Mouse (Mus musculus): ENCODE measurements at regions not wholly inside any gene's neighbourhood (a gene's known extent, or its start where the extent isn't known, plus 50 kb on each side); places are given as distances from the start of the nearest gene placed in this dataset.
A peak's percentile ranks its signal among the peaks of the same experiment; 100 is the strongest.
"Not testable (repeated sequence)": the region's sequence is repeated elsewhere in the genome, so short reads cannot be mapped to it uniquely, and the experiment has no call there.

- DNase-seq (ENCODE audit: low read depth in 1 of 2, low spot score in 2 of 2), result no peak
Measured at GRCm38 (mm10) chr4:101366905-101367679, 52.0 kb upstream of the Ak4 start.

- no peak for DNase-seq (ENCODE audit: low read depth in 1 of 2, low spot score in 2 of 2)
Measured at GRCm38 (mm10) chr4:101365299-101365698, 53.8 kb upstream of the Ak4 start.

- DNase-seq (ENCODE audit: low read depth in 1 of 2, low spot score in 2 of 2), result no peak
Measured at GRCm38 (mm10) chr4:101364716-101365115, 54.4 kb upstream of the Ak4 start.

- DNase-seq (ENCODE audit: low read depth in 1 of 2, low spot score in 2 of 2), result not testable (repeated sequence)
Measured at GRCm38 (mm10) chr4:101363231-101363630, 55.8 kb upstream of the Ak4 start.

- no peak for DNase-seq (ENCODE audit: low read depth in 1 of 2, low spot score in 2 of 2)
Measured at GRCm38 (mm10) chr4:101361779-101362178, 57.3 kb upstream of the Ak4 start.

GRCm38 (mm10) chr4:101360296-101360695 is 58.8 kb upstream of the Ak4 start:
- no peak for DNase-seq (ENCODE audit: low read depth in 1 of 2, low spot score in 2 of 2)

GRCm38 (mm10) chr4:101359119-101359518 is 60.0 kb upstream of the Ak4 start:
- no peak for DNase-seq (ENCODE audit: low read depth in 1 of 2, low spot score in 2 of 2)

- DNase-seq (ENCODE audit: low read depth in 1 of 2, low spot score in 2 of 2), result no peak
Measured at GRCm38 (mm10) chr4:101358525-101358924, 60.6 kb upstream of the Ak4 start.

- no peak for DNase-seq (ENCODE audit: low read depth in 1 of 2, low spot score in 2 of 2)
Measured at GRCm38 (mm10) chr4:101357923-101358322, 61.2 kb upstream of the Ak4 start.

- DNase-seq (ENCODE audit: low read depth in 1 of 2, low spot score in 2 of 2), result peak in 1 of 2 experiments; percentile 44
Measured at GRCm38 (mm10) chr4:101356954-101357891, 61.9 kb upstream of the Ak4 start.

GRCm38 (mm10) chr4:101356093-101356953 is 62.8 kb upstream of the Ak4 start:
- peak in 1 of 2 experiments; percentile 46 for DNase-seq (ENCODE audit: low read depth in 1 of 2, low spot score in 2 of 2)

GRCm38 (mm10) chr4:101355431-101356092 is 63.5 kb upstream of the Ak4 start:
- DNase-seq (ENCODE audit: low read depth in 1 of 2, low spot score in 2 of 2), result no peak

- no peak for DNase-seq (ENCODE audit: low read depth in 1 of 2, low spot score in 2 of 2)
Measured at GRCm38 (mm10) chr4:101354951-101355350, 64.1 kb upstream of the Ak4 start.

- DNase-seq (ENCODE audit: low read depth in 1 of 2, low spot score in 2 of 2), result no peak
Measured at GRCm38 (mm10) chr4:101354086-101354855, 64.8 kb upstream of the Ak4 start.

- DNase-seq (ENCODE audit: low read depth in 1 of 2, low spot score in 2 of 2), result no peak
Measured at GRCm38 (mm10) chr4:101352178-101352577, 66.9 kb upstream of the Ak4 start.

GRCm38 (mm10) chr4:101351716-101352115 is 67.4 kb upstream of the Ak4 start:
- DNase-seq (ENCODE audit: low read depth in 1 of 2, low spot score in 2 of 2), result no peak

- no peak for DNase-seq (ENCODE audit: low read depth in 1 of 2, low spot score in 2 of 2)
Measured at GRCm38 (mm10) chr4:101350656-101351055, 68.4 kb upstream of the Ak4 start.

GRCm38 (mm10) chr4:101350222-101350621 is 68.9 kb upstream of the Ak4 start:
- no peak for DNase-seq (ENCODE audit: low read depth in 1 of 2, low spot score in 2 of 2)

- no peak for DNase-seq (ENCODE audit: low read depth in 1 of 2, low spot score in 2 of 2)
Measured at GRCm38 (mm10) chr4:101349413-101349812, 69.7 kb upstream of the Ak4 start.

- DNase-seq (ENCODE audit: low read depth in 1 of 2, low spot score in 2 of 2), result no peak
Measured at GRCm38 (mm10) chr4:101347309-101347708, 71.8 kb upstream of the Ak4 start.
